Mouse (Mus musculus) gastrocnemius, postnatal 25 days (tissue): ENCODE results near the gene Olfr976. TPM values are rescaled to one million over a fixed set of nuclear protein-coding genes. Genes with fewer than 3 reads are reported as not detected.
"Not testable (repeated sequence)": the region's sequence is repeated elsewhere in the genome, so short reads cannot be mapped to it uniquely, and the experiment has no call there.

Experiments
- DNase-seq: peaks from one replicate; pipeline ENCODE4 v3.0.0; 2022
- long read RNA-seq, 2 experiments: library from polyadenylated mRNA; stranded (forward); transcript quantifications; one replicate each; pipeline ENCODE4 v2.0.0; 2021
- total RNA-seq, 2 experiments: library from RNA; stranded (reverse); gene quantifications; 1 replicate in 1 of 2; 2 replicates in 1 of 2; pipeline ENCODE4 v1.2.3; 2021

The Olfr976 gene
- not detected for total RNA-seq
- long read RNA-seq, experiment 1, result 0 reads
- long read RNA-seq, experiment 2, result 0 reads

- not testable (repeated sequence) for DNase-seq
Observed at GRCm38 (mm10) chr9:39961033-39961432, at the start of gene Olfr976. Gene Olfr976, minus strand, starts transcription at chr9:39961133.

DNA sequence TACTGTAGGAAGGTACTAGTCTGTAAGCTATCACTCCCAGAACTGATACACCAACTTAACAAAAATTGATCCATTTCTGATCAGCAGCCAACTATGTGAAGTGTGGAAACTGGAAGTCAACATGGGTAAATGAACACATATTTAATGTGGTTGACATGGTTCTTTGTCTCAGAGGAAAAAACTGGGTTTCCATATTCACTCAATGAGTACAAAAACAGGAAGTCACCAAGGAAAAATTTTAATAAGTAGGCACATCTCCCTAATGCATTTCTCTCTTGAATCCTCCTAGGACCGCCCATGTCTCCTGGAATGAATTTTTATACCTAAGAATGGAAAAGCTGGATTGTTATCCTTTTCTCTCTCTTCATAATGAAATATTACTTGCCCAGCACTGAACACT, 48.5 kb upstream of the Olfr976 start, which contains the start of gene Olfr980:
TSS of gene Olfr980 (minus strand) at position 101 of the 400 bp plus-strand sequence.
- no peak for DNase-seq

GRCm38 (mm10) chr9:40003365-40003764, 42.4 kb upstream of the Olfr976 start, which contains the start of gene Olfr979:
Gene Olfr979, minus strand, starts transcription at chr9:40003465.
- DNase-seq, result no peak

DNA sequence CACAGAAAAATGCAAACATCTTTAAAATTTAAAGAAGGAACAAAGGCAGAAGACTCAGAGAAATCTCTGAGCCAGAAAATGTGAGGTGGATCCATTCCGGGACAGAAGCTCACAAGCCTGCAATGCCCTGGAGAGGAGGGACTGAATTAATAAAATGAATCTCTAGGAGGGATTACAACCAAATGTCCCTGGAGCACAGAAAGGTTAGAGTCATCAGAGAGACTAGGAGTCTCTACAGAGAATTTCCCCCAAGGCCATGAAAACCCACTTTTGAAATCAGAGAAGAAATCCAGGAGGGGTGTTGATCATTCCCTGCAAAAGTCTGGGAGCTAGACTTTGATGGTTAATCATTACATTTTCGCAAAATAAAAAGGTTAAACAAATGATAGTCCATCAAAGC, 30.9 kb upstream of the Olfr976 start, which contains the start of gene Olfr978:
TSS of gene Olfr978 (plus strand) at position 301 of the 400 bp plus-strand sequence.
- no peak for DNase-seq

DNA sequence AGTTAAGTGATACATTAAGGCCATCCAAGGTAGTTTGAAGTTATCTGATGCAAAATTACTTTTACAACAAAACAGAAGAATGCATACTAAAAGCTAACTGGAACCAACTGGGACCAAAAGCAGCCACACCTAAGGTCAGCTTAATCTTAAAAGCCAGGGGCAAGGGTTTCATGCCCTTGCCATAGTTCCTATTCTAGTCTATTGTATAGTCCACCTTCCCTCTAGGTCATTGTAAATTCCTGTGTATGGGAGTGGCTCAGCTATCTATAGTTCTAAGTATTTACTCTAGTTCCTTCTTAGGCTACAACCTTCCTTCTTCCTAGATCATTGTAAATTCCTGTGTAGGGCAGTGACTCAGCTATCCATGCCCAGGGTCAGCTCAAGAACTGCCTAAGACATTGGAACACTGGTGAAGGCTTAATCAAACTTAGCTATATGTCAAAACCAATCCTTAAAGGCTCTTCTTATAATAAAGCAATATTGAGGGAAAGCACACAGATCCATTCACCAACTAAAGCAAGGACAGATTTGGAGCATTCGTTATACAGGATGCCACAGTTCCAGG, 15.7 kb upstream of the Olfr976 start:
- DNase-seq, result not testable (repeated sequence)

- DNase-seq, result no peak
Observed at GRCm38 (mm10) chr9:39951946-39952345, 9.0 kb downstream of the Olfr976 start, which contains the start of gene Olfr975. Gene Olfr975, minus strand, starts transcription at chr9:39952046.

- DNase-seq, result no peak
Observed at GRCm38 (mm10) chr9:39937201-39937600, 23.7 kb downstream of the Olfr976 start, which contains the start of gene Olfr974. Gene Olfr974, plus strand, starts transcription at chr9:39937501.

GRCm38 (mm10) chr9:39928837-39929236, 32.1 kb downstream of the Olfr976 start:
- DNase-seq, result not testable (repeated sequence)

- not testable (repeated sequence) for DNase-seq
Observed at GRCm38 (mm10) chr9:39927975-39928836, 32.7 kb downstream of the Olfr976 start.

DNA sequence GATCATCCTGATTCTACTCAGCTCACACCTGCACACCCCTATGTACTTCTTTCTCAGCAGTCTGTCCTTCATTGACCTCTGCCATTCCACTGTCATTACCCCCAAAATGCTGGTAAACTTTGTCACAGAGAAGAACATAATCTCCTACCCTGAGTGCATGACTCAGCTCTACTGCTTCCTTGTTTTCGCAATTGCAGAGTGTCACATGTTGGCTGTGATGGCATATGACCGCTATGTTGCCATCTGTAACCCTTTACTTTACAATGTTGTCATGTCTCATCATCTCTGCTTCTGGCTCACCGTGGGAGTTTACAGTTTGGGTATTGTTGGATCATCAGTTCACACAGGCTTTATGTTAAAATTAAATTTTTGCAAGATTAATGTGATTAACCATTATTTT, 51.0 kb downstream of the Olfr976 start:
- DNase-seq, result no peak

GRCm38 (mm10) chr9:39907036-39907435, 53.9 kb downstream of the Olfr976 start, which contains the start of gene Olfr229:
Gene Olfr229, plus strand, starts transcription at chr9:39907336.
- DNase-seq, result no peak

GRCm38 (mm10) chr9:39905106-39905505, 55.8 kb downstream of the Olfr976 start:
- DNase-seq, result no peak

Other genes starting within 250 kb of the Olfr976 start
- gene Olfr965, start 249.8 kb downstream of the Olfr976 start, total RNA-seq, result not detected
- gene Olfr150, start 230.2 kb downstream of the Olfr976 start, total RNA-seq, result not detected
- gene Olfr967, start 214.9 kb downstream of the Olfr976 start, total RNA-seq, result not detected
- gene Olfr968, start 177.9 kb downstream of the Olfr976 start, total RNA-seq, result not detected
- not detected for gene Olfr969, start 170.2 kb downstream of the Olfr976 start, total RNA-seq
- gene Olfr970, start 152.3 kb downstream of the Olfr976 start, total RNA-seq, result not detected
- gene Olfr971, start 124.3 kb downstream of the Olfr976 start, total RNA-seq, result not detected
- not detected for gene Olfr972, start 94.7 kb downstream of the Olfr976 start, total RNA-seq
- gene Olfr229, start 53.8 kb downstream of the Olfr976 start, total RNA-seq, result not detected
- gene Olfr974, start 23.6 kb downstream of the Olfr976 start, total RNA-seq, result not detected
- gene Olfr975, start 9.1 kb downstream of the Olfr976 start, total RNA-seq, result not detected
- gene Olfr978, start 31.0 kb upstream of the Olfr976 start, total RNA-seq, result not detected
- gene Olfr979, start 42.3 kb upstream of the Olfr976 start, total RNA-seq, result not detected
- gene Olfr980, start 48.4 kb upstream of the Olfr976 start, total RNA-seq, result not detected
- gene Olfr981, start 60.3 kb upstream of the Olfr976 start, total RNA-seq, result not detected
- not detected for gene Olfr982, start 112.7 kb upstream of the Olfr976 start, total RNA-seq
- not detected for gene Olfr983, start 132.5 kb upstream of the Olfr976 start, total RNA-seq
- not detected for gene Olfr984, start 153.1 kb upstream of the Olfr976 start, total RNA-seq
- gene Olfr985, start 169.1 kb upstream of the Olfr976 start, total RNA-seq, result not detected
- gene Tmem225, start 187.0 kb upstream of the Olfr976 start, total RNA-seq, result not detected
- not detected for gene Olfr986, start 219.8 kb upstream of the Olfr976 start, total RNA-seq
- 1 to 10 TPM; 1.3 to 1.4 TPM for gene Zfp202, start 231.2 kb upstream of the Olfr976 start, total RNA-seq